Mouse (Mus musculus): ENCODE measurements at regions not wholly inside any gene's neighbourhood (a gene's known extent, or its start where the extent isn't known, plus 50 kb on each side); places are given as distances from the start of the nearest gene placed in this dataset.
"Not testable (repeated sequence)": the region's sequence is repeated elsewhere in the genome, so short reads cannot be mapped to it uniquely, and the experiment has no call there.

DNA sequence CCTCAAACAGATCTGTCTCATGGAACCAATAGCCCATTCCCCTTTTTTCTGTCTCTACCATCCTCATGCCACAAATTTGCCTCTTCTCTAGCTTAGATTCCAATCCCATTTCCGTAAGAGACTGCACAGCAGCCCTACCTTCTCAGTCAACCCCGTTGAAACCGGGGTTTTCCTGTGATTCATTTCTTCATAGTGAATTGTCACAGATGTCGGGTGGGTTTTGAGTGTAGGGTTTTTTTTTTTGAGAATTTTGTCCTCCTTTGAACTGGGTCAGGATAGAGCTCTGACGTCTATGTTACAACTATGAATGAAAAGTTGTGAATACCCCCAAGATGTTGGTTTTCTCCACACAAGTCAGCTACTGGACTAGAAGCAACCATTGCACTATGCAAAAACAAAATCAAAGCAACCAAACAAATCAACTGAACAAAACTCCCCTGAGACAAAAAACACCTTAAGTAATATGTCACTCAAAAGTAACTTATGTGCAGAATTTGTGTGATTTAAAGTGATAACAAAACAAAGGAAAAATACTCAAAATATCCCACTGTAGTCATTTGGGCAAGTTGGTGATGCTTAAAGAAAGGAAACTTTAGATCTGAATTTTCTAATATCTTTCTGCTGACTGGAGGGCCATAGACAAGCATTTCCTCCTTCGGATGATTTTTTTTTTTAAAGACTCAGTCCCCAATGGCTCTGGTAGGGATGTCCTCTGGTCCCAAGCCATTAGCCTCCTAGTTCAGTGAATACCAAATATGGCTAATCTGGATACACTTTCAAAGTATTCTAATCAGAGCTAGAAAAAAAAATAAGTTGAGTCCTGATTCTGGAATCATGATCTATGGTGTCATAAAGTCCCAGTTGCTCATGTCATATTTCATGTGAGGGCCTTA, 120.7 kb upstream of the Tet2 start:
- DNase-seq, result no peak

DNA sequence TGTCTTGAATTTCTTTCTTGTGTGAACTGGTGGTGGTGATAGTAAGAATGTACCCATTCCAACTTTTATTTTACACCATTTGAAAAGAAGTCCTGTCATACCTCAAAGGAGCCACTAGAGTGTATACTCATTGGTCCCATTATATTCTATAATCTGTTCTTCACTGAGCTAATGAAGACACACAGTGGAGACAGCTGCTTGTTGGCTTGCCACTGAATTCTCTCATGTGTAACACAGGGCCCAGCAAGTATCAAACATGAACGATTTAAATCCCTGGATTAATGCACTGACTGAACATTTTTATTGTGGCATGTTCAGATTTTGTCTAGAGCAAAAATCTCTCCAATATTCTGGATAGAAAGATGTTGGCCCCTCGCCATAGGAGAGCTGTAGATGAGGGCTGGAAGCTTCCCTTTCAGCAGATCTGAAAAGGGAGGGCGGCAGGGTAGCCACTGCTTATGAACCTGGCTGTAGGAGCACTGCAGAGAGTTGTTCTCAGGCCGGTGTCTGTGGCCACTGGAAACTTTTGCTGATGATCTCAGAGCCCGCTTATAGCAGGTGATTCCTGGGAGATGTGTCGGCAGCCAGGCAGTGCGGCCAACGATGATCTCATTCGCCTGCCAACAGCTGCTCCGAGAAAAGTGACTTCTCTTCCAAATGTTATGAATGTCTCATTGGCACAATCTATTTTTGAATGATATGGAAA, 128.0 kb upstream of the Tet2 start:
- peak; percentile 23 to 32 for DNase-seq

- DNase-seq, result no peak
These were observed 133.0 kb upstream of the Tet2 start for GRCm38 (mm10) chr3:133677892-133678291.

DNA sequence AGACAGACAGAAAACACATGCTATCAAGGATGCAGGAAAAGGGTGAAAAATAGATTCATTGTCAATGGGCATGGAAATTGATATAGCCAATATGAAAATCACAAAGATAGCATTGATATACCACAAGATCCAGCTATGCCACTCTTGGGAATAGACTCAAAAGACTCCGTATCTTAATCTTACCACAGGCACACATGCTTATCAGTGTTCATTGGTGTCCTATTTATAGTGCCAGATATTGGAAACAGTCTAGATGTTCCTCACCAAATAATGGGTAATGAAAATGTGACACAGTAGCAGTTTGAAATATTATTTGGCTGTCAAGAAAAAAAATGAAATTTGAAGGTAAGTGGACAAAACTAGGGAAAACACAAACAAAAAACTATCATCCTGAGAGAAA, 135.0 kb upstream of the Tet2 start:
- DNase-seq, result no peak

DNA sequence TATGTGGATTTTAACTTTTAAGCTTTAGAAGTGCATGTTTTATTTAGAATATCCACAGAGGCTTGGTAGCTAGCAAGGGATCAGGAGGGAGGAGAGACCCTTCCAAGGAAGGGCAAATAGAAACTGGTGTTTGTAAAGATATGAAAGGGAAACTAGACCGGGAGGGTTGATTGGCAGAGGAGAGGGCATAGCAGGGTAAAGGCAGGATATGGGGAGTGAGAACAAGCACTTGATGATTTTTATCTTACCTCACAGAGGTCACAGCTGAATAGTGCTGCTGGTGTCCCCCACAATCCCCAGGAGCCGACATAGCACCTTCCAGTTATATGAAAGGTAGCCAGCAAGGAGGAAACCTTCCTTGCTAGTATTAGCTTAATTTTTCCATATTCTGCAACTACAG, 135.4 kb upstream of the Tet2 start:
- no peak for DNase-seq

GRCm38 (mm10) chr3:133680805-133681204, 135.9 kb upstream of the Tet2 start:
- no peak for DNase-seq

- no peak for DNase-seq
These were observed 139.3 kb upstream of the Tet2 start for GRCm38 (mm10) chr3:133684196-133684743.

- no peak for DNase-seq
These were observed 139.8 kb upstream of the Tet2 start for GRCm38 (mm10) chr3:133684747-133685146.

DNA sequence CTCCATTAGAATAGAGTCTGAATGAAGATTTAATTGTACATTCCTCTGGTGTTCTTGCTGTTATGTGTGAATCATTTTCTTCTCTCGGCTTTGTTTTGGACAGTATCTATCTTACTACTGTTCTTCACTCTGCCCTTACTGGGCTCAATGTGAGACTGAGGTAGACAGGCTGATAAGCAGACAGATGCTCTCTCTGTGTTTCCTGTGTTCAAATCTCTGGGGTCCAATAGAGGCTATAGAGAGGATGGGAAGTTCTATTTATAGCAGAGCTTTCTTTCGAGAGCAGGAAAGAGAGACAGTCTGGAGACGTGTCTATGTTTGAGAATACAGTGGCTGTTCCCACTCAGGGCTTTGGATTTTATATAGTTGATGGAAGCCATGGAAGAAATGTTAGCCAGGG, 140.5 kb upstream of the Tet2 start:
- DNase-seq, result no peak

DNA sequence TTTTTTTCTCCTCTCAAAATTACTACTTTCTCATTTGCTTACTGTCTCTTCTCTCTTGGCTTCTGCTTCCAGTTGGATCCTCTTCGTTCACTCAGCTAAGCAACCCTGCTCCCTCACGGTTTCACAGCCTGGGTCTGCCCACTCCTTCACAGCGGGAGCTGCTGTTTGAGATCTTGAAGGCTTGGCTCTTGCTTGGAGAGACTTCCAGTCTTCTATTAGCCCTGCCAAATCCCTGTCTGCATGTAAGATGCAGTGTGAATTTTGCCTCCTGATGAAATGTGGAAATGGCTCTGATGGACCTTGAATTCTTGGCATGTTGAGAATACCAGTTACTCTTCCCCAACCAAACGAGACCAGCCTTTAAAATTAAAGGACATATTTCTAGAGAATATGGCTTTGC, 149.1 kb upstream of the Tet2 start:
- DNase-seq, result peak; percentile 41 to 65

- no peak for DNase-seq
These were observed 151.2 kb upstream of the Tet2 start for GRCm38 (mm10) chr3:133696122-133696521.

DNA sequence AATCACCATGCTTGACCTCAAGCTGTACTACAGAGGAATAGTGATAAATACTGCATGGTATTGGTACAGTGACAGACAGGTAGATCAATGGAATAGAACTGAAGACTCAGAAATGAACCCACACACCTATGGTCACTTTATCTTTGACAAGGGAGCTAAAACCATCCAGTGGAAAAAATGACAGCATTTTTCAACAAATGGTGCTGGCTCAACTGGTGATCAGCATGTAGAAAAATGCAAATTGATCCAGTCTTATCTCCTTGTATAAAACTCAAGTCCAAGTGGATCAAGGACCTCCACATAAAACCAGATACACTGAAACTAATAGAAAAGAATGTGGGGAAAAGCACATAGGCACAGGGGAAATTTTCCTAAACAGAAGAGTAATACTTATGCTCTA, 159.9 kb upstream of the Tet2 start:
- DNase-seq, result not testable (repeated sequence)

- DNase-seq, result no peak
These were observed 166.6 kb upstream of the Tet2 start for GRCm38 (mm10) chr3:133711518-133711917.

DNA sequence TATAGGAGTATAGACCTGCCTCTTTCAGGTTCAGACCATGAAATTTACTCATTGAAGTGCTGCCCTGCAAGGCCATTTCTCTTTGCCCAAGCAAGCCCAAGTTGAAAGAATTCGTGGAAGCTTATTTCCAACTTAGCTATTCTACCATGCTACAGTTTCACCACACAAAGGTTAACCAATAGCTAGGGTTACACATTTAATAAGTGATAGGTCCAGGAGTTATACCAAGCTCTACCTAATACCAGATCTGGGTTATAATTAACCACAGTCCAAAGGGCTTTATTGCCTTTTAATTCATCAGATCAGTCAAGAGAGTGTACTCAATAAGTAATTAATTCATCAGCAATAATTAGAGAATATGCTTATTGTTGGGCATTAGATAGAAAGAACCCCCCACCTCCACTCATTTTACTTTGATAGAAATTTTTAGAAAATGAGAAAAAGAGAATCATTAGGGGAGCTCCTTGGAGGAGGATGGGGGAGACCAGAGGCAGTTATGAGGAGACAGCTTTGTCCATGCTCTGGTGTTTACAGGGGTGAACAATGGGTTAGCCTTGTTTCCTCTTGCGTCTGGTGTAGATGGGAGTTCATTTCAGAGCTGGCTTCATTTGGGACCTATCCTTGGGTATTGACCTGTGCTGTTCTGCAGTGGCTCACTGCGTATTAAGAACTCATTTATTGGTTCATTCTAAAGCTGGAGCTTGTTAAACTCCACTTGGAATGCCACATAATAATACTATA, 177.8 kb upstream of the Tet2 start:
- no peak for DNase-seq

GRCm38 (mm10) chr3:133726831-133727230, 181.9 kb upstream of the Tet2 start:
- DNase-seq, result no peak

DNA sequence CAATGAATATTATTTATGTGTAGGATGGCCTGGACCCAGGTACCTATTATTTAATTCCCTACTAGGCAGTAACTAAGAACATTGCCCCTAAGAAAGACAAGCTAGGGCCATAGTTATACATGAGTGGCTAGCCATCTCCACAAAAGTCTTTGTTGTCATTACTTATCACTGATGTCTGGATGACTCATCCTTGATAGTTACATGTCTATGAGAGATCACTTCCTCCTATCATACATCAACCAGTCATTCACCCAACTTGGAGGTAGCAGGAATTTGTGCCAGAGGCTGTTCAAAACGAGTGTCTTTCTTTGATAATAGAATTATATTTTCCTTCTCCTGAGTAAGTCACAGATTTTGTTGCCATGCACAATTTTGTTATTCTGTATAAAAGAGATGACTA, 190.7 kb upstream of the Tet2 start:
- DNase-seq, result no peak

- DNase-seq, result no peak
These were observed 194.0 kb upstream of the Tet2 start for GRCm38 (mm10) chr3:133738936-133739335.

- no peak for DNase-seq
These were observed 199.7 kb upstream of the Tet2 start for GRCm38 (mm10) chr3:133744552-133745118.

DNA sequence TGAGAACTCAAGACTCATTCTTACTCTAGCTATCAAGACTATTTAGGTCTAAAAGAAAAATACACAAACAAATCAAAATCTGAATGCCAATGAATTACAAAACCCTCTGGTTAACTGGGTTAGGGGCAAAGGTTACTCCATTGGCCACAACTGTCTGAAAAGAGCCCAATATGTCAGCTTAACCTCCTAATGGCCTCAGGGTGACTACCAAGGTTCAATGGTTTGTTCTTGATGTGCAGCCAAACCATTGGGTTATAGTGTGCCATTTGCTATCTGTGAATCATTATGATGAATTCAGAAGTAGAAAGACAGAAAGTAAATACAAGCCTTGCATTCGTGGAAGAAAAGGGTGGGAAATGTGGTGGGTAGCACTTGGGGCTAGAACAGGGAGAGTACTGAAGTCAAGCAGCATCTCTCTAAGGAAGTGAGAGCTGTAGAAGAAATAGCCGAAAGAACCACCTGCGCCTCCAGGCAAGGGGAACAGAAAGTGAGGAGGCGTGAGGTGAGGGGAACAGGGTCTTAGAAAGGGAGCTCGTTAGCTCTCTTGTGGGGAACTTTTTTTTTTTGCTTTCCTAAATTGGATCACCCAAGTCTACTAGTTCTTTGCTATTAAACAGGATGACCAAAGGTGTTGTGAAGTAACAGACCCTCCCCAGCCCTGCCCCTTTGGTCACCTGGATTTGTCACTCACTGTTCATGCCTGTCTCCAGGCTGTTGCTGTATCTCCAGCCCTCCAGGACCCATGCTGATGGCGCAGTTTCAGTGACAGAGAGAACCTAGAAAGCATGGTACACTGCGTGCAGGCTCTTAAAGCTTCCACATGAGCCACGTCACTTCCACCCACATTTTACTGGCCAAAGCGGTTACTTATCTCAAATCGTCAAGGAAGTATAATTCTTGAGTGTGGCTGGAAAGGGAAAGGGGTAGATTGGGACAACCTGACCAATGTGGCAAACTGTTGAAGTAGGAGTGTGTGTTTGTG, 204.1 kb upstream of the Tet2 start:
- DNase-seq, result no peak

DNA sequence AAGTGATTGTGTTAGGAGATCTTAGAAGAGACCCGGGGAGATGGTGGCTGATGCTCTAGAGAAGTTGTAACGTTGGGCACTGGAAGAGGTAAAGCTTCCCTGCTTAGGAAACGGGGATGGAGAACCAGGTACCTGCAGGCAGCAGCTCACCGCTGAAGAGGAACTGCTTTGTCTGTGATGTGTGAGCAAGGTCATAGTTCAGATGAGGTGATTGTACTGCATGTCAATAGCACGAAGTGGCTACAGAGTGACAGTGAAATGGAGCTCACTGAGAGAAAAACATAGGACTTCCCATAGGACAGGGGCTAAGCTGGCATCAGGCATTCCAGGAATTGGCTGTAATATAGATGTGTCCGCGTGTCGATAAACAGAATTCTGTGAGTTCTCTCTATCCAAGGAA, 205.1 kb upstream of the Tet2 start:
- no peak for DNase-seq

- DNase-seq, result no peak
These were observed 205.7 kb upstream of the Tet2 start for GRCm38 (mm10) chr3:133750606-133751005.

DNA sequence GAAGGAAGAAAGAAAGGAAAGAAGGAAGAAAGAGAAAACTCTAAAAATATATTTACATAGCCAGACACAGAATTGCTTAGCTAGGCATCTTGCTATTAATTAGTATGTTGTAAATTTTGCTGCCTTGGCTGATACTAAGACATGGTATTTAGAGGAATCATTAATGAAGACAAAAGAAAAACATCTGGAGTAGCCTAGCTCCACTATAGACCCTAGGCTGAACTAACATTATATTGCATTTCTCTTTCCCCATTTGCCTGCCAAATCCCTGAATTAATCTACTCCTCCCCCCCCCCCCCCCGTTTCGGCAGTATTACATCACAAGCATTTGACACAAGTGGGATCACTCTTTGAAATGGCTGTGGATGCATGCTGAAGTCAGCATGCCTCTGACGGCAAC, 206.1 kb upstream of the Tet2 start:
- no peak for DNase-seq

Data from cerebellum, postnatal 25 days (tissue).